Mouse (Mus musculus): Measurements from ENCODE around the gene Yy2. TPM values are rescaled to one million over a fixed set of nuclear protein-coding genes. Genes with fewer than 3 reads are reported as not detected.
A peak's percentile ranks its signal among the peaks of the same experiment; 100 is the strongest.

Yy2 gene
- total RNA-seq (2015) (3.9 and 5.8 TPM in 2 replicates), total RNA-seq (2017) (4.1 and 4.8 TPM in 2 replicates)

DNA sequence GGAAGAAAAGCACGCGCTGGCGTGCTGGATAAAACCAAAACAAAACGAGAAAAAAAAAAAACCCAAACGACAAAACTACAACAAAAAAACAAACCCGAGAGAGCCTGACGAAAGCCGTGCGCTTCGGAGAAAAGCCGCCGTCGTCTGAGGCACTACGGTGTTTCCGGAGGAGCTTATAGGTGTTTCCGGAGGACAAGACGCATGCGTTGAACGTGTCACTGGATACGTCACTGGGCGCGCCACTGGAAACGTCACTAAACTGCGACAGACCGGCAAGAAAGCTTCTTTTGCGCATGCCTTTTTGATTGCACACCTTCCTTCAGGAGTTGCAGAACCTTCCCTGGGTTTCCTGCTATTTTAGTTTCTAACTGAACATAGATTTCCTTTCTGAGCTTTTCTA is at the start of gene Yy2:
Gene Yy2, minus strand, starts transcription at position 146 of the 400 bp plus-strand sequence.
- no peak for ATAC-seq (ENCODE audit: poor library complexity, severe bottlenecking)

- no peak for ATAC-seq (ENCODE audit: poor library complexity, severe bottlenecking)
Observed at GRCm38 (mm10) chrX:157612894-157613293, 44.1 kb upstream of the Yy2 start.

- ATAC-seq (ENCODE audit: poor library complexity, severe bottlenecking) = no peak
Observed at GRCm38 (mm10) chrX:157601450-157601849, 32.7 kb upstream of the Yy2 start.

- peak; percentile 92 for ATAC-seq (ENCODE audit: poor library complexity, severe bottlenecking)
Observed at GRCm38 (mm10) chrX:157598186-157598996, 29.6 kb upstream of the Yy2 start, which contains the start of gene Mbtps2. Gene Mbtps2 (minus strand): TSS chrX:157598715.

DNA sequence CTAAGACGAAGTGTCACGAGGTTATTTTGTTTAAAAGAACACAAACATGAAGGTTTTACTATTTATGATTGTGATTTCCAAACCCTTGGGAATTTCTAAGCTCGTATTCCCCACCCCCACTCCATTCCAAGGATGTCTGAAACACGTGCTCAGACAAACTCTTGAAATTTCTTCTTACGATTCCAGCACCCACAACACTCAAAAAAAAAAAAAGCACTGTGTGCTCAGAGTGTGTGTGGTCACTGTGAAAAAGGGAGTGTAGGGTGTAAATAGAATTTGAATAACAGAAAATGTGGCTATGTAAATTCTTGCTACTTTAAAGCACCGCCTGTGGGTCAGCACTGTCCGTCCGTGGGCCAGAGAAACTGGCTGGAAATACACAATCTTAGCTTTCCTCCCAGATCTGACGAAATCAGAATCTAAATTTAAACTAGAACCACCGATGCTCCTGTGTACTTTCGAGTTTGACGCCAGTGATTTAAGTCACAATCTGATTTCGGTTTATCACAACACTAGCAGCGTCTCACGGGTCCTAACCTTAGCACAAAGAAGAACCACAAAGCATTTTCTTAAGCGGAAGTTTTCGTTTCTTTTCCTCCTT is 28.9 kb upstream of the Yy2 start:
- no peak; the same call in 1 of the 2 replicates for ATAC-seq (ENCODE audit: poor library complexity, severe bottlenecking)

DNA sequence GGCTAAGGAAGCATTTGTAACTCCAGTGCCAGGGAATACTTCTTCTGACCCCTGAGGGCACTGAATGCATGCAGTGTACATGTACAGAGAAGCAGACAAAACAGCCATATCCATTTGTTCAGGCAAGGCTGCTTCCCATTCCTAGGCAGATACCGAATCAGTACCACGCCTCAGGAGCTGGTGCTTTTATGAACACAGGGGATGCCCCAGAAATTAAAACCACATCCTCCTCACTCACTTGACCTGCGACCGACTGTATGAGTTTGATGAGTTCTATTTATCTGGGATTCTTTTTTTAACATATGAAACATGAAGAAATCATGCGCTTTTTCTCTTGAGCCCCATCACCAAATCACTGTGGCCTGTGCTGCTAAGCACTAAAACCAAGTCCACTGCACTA is 28.0 kb upstream of the Yy2 start:
- ATAC-seq (ENCODE audit: poor library complexity, severe bottlenecking) = no peak

GRCm38 (mm10) chrX:157595927-157596326 is 27.1 kb upstream of the Yy2 start:
- ATAC-seq (ENCODE audit: poor library complexity, severe bottlenecking) = no peak

DNA sequence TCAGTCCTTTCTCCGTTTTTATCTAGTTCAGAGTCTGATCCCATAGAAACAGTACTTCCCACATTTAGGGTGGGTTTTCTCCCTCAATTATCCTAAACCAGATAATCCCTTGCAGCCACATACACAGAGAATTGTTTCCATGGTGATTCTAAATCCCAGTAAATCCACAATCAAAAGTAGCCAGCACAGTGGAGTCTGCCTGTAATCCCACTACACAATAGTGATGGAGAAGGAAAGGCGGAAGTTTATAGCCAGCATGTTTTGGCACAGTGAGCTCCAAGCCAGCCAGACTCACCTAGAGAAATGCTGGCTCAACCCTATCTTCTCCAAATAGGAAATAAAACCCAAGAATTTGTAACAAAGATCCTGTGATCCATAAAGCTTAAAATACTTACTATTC is 25.8 kb upstream of the Yy2 start:
- no peak for ATAC-seq (ENCODE audit: poor library complexity, severe bottlenecking)

- no peak for ATAC-seq (ENCODE audit: poor library complexity, severe bottlenecking)
Observed at GRCm38 (mm10) chrX:157587001-157587400, 18.2 kb upstream of the Yy2 start.

GRCm38 (mm10) chrX:157586397-157586796 is 17.6 kb upstream of the Yy2 start:
- ATAC-seq (ENCODE audit: poor library complexity, severe bottlenecking) = no peak

DNA sequence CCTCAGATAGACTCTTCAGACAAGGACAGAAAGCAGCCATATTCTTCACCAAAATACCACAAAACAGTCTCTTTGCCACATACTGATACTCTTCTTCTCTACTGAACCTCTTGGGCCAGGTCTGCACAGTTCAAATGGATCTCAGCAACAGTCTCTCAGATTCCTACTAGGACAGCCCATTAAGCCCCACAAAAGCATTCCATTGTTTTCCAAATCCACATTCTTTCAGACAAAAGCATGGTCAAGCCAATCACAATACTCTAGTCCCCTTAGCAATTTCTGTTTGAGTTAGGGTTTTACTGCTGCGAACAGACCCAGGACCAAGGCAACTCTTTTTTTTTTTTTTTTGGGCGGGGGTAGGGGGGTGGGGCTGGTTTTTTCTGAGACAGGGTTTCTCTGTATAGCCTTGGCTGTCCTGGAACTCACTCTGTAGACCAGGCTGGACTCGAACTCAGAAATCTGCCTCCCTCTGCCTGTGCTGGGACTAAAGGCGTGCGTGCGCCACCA is 10.4 kb upstream of the Yy2 start:
- ATAC-seq (ENCODE audit: poor library complexity, severe bottlenecking) = no peak

GRCm38 (mm10) chrX:157574683-157575082 is 5.9 kb upstream of the Yy2 start:
- ATAC-seq (ENCODE audit: poor library complexity, severe bottlenecking) = no peak

- ATAC-seq (ENCODE audit: poor library complexity, severe bottlenecking) = no peak
Observed at GRCm38 (mm10) chrX:157563794-157564193, 5.0 kb downstream of the Yy2 start.

GRCm38 (mm10) chrX:157547082-157547481 is 21.7 kb downstream of the Yy2 start:
- no peak for ATAC-seq (ENCODE audit: poor library complexity, severe bottlenecking)

Other genes starting within 250 kb of the Yy2 start
- 0.11 and 0.20 TPM in 2 replicates for gene Phex, start 153.7 kb downstream of the Yy2 start, total RNA-seq (2015)
- 0.15 and 0.16 TPM in 2 replicates for gene Phex, start 153.7 kb downstream of the Yy2 start, total RNA-seq (2017)
- gene Sms, start 76.7 kb downstream of the Yy2 start, total RNA-seq (2015) = 38.5 and 46.6 TPM in 2 replicates
- gene Sms, start 76.7 kb downstream of the Yy2 start, total RNA-seq (2017) = 30.7 and 49.4 TPM in 2 replicates
- 16.2 and 22.1 TPM in 2 replicates for gene Mbtps2, start 29.7 kb upstream of the Yy2 start, total RNA-seq (2015)
- gene Mbtps2, start 29.7 kb upstream of the Yy2 start, total RNA-seq (2017) = 7.0 and 9.4 TPM in 2 replicates
- gene Smpx, start 129.9 kb upstream of the Yy2 start, total RNA-seq (2015) = not detected in 2 replicates
- gene Smpx, start 129.9 kb upstream of the Yy2 start, total RNA-seq (2017) = not detected in 2 replicates
- not detected in 2 replicates for gene Klhl34, start 249.4 kb upstream of the Yy2 start, total RNA-seq (2015)
- gene Klhl34, start 249.4 kb upstream of the Yy2 start, total RNA-seq (2017) = not detected in 2 replicates